ENCODE assay signal across 8 mouse cellular contexts in the genomic region with DNA sequence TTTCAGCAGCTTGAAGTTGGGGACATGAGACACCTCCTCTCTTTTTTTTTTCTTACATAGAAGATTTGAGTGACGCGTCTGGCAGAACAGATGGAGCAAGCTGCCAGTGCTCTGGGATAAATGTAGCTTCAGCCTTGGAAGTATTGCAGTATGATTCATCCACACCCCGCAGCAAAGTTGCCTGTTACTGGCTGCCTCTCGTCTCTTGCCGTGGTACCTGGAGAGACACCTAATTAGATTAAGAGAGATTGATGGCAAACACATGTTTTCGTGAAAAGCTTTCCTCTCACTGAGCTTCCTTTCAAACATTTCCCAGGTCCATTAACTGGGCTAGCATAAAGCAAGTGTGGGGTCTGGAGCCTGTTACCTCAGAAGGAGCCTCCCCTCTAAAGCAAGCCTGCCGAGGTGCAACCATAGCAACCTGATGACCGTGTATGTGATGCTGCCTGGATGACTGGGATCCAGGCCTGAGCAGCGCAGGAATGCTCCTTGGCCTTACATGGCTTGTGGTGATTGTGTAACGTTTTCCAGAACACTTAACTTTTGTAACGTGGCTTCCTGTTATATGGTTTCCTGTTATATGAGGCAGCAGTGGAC.
DNase-seq lines count a peak whose midpoint lies in the region; ATAC-seq and TF ChIP-seq lines count a peak whose summit lies in the region.

No protein-coding gene starts in this region.

- peaks cover 3% of the 10 kb centered on the region for H3K4me1 ChIP-seq in cerebellum, adult 2 months (ENCODE audit: control insufficient read depth, insufficient read depth, low read length)
- peaks cover 20% of the 10 kb centered on the region; the same call in 1 of the 2 replicates for H3K4me1 ChIP-seq in forebrain, embryonic 13.5 days

- H3K27ac ChIP-seq in cerebellum, adult 2 months (ENCODE audit: insufficient read depth, low read length), result no peak overlapping the region; the same call in 1 of the 2 replicates
- H3K27ac ChIP-seq in forebrain, embryonic 13.5 days, result peak overlapping the region; percentile 63

- peak; percentile 92 for ATAC-seq in forebrain, embryonic 13.5 days

- no peak for TF ChIP-seq POLR2A in cerebellum, adult 2 months (IDR thresholded peaks at IDR 0.05; ENCODE audit: borderline replicate concordance, insufficient read depth, low read length)

- no peak overlapping the region for H3K9ac ChIP-seq in forebrain, embryonic 13.5 days

- intact Hi-C loops in heart, postnatal 36 days (cut with DNase I), result loop anchor here (5.0 kb wide), 1 partner anchor 102 kb away; a partner anchor contains a TSS
- intact Hi-C loops in left cerebral cortex, postnatal 14 days (cut with DNase I), result no loop called here

- no peaks in the 10 kb centered on the region for H3K27me3 ChIP-seq in cerebellum, adult 2 months (ENCODE audit: control insufficient read depth, insufficient read depth, low read length)
- H3K27me3 ChIP-seq in forebrain, embryonic 13.5 days, result no peaks in the 10 kb centered on the region

- peaks cover 9% of the 10 kb centered on the region; the same call in 1 of the 2 replicates for H3K36me3 ChIP-seq in forebrain, embryonic 13.5 days (ENCODE audit: poor library complexity, severe bottlenecking)

- 19% methylated on average over 11 of the region's 11 CpGs for WGBS in cerebellum, adult 2 months
- WGBS in forebrain, embryonic 13.5 days, result 62% methylated on average over 11 of the region's 11 CpGs

- no peak for TF ChIP-seq CTCF in cerebellum, adult 2 months (IDR thresholded peaks at IDR 0.05; ENCODE audit: borderline replicate concordance, insufficient read depth, low read depth, low read length)

- H3K9me3 ChIP-seq in forebrain, embryonic 13.5 days (replicated peaks), result no peaks in the 10 kb centered on the region

- DNase-seq in adipocyte (ENCODE audit: low spot score), result peak; percentile 65
- peak; percentile 55 to 76 for DNase-seq in cerebellum, adult 2 months
- DNase-seq in heart, postnatal 36 days, result peak; percentile 24 to 27
- peak; percentile 77 to 89 for DNase-seq in left cerebral cortex, postnatal 14 days (ENCODE audit: low spot score in 2 of 2)
- DNase-seq in right cerebral cortex, postnatal 10 days (ENCODE audit: low spot score in 2 of 2), result peak; percentile 78 to 89
- no peak for DNase-seq in thymus, postnatal 36 days
- DNase-seq in thymus, postnatal 4 days, result no peak

- H3K4me3 ChIP-seq in cerebellum, adult 2 months (replicated peaks; ENCODE audit: insufficient read depth, low read depth, low read length), result no peak overlapping the region
- no peak overlapping the region for H3K4me3 ChIP-seq in forebrain, embryonic 13.5 days

- H3K4me2 ChIP-seq in forebrain, embryonic 13.5 days, result peak overlapping the region; percentile 27; the same call in 1 of the 2 replicates

Comparison
In these comparisons a context has a peak if more than half of its experiments do, and no peak if none do; other contexts are left out.
1. DNase-seq: peak in adipocyte (single experiment), cerebellum, adult 2 months (2 of 2), heart, postnatal 36 days (2 of 2), left cerebral cortex, postnatal 14 days (2 of 2) and right cerebral cortex, postnatal 10 days (2 of 2); none in thymus, postnatal 36 days (0 of 2) and thymus, postnatal 4 days (single experiment).